22 mouse cellular contexts compared by ENCODE assay signal in genomic region chr11:70577201-70577600, GRCm38 (mm10). TPM values are rescaled to one million over a fixed set of nuclear protein-coding genes. Genes with fewer than 3 reads are reported as not detected.
DNase-seq lines count a peak whose midpoint lies in the region; ATAC-seq and TF ChIP-seq lines count a peak whose summit lies in the region.
"Had no signal": no experiment of that assay in that cellular context is flagged by ENCODE, and none has a peak within 500 bp of the region (broad histone marks: within the 10 kb centered on the region; RNA-seq: fewer than 3 reads in every experiment).

No protein-coding gene starts in this region.

- no peak overlapping the region for H3K4me3 ChIP-seq in forebrain, embryonic 10.5 days
- no peak overlapping the region for H3K4me3 ChIP-seq in forebrain, postnatal 0 days (ENCODE audit: low read depth, low read length)
- no peak overlapping the region for H3K4me3 ChIP-seq in MEL (ENCODE audit: control insufficient read depth in 1 of 2, insufficient read depth in 1 of 2, low read depth in 2 of 2, low read length in 2 of 2)
- H3K4me3 ChIP-seq: forebrain, embryonic 13.5 days had no signal

- no peak for DNase-seq in forebrain, embryonic 10.5 days (ENCODE audit: extremely low spot score, low spot score)
- no peak for DNase-seq in forebrain, postnatal 0 days
- DNase-seq in kidney, postnatal 25 days, result peak; percentile 30 to 54
- DNase-seq in kidney, postnatal 10 days, result no peak
- DNase-seq in MEL (ENCODE audit: low read depth, low spot score), result peak; percentile 47
- no peak for DNase-seq in adrenal gland, adult 2 months
- no peak for DNase-seq in left cerebral cortex, postnatal 4 days
- DNase-seq: adrenal gland, postnatal 36 days; cerebellum, postnatal 14 days; heart, postnatal 14 days; layer of hippocampus, adult 9-11 months; liver, postnatal 0 days; right cerebral cortex, postnatal 25 days; thymus, postnatal 36 days had no signal

- H3K36me3 ChIP-seq in forebrain, embryonic 10.5 days (replicated peaks), result peaks cover 3% of the 10 kb centered on the region; the same call in 1 of the 2 replicates
- H3K36me3 ChIP-seq in forebrain, postnatal 0 days (ENCODE audit: insufficient read depth), result no peaks in the 10 kb centered on the region
- peaks cover 0 to 32% of the 10 kb centered on the region in 2 experiments; a peak in 2 of 4 replicates for H3K36me3 ChIP-seq in MEL (ENCODE audit: control insufficient read depth in 1 of 2, insufficient read depth in 2 of 2, low read length in 2 of 2)

- TF ChIP-seq RAD21 in MEL (IDR thresholded peaks at IDR 0.05; ENCODE audit: low read depth, low read length), result no peak

- H3K4me2 ChIP-seq in forebrain, postnatal 0 days (ENCODE audit: low read depth), result no peak overlapping the region
- H3K4me2 ChIP-seq: forebrain, embryonic 13.5 days had no signal

- no peak for TF ChIP-seq CTCF in forebrain, postnatal 0 days (IDR thresholded peaks at IDR 0.05; ENCODE audit: low read depth)
- TF ChIP-seq CTCF in MEL (IDR thresholded peaks at IDR 0.05 in 2 of 3, conservative IDR thresholded peaks at IDR 0.05 in 1 of 3; ENCODE audit: control insufficient read depth in 1 of 3, insufficient read depth in 1 of 3, low read depth in 2 of 3, low read length in 3 of 3, poor library complexity in 1 of 3, severe bottlenecking in 1 of 3), result no peak

- WGBS in forebrain, embryonic 10.5 days, result 79% methylated on average over 3 of the region's 3 CpGs
- WGBS in forebrain, postnatal 0 days, result 75% methylated on average over 3 of the region's 3 CpGs

- TF ChIP-seq EP300 in MEL (IDR thresholded peaks at IDR 0.05; ENCODE audit: low read depth in 1 of 2, low read length in 2 of 2), result no peak

- no peak for ATAC-seq in forebrain, postnatal 0 days
- ATAC-seq in megakaryocyte-erythroid progenitor cell, adult 5-6 weeks (replicated peaks; ENCODE audit: low FRiP score, low TSS enrichment, poor library complexity, severe bottlenecking), result 0 out of 2 replicates have a peak, but pooled peaks have one; percentile 48
- ATAC-seq: forebrain, embryonic 13.5 days; hindbrain, postnatal 0 days; liver, postnatal 0 days had no signal

- no peak for TF ChIP-seq POLR2A in MEL (IDR thresholded peaks at IDR 0.05; ENCODE audit: control insufficient read depth in 1 of 2, insufficient read depth in 1 of 2, low read depth in 1 of 2, low read length in 2 of 2, poor library complexity in 1 of 2)

- H3K27ac ChIP-seq in forebrain, embryonic 10.5 days, result 0 out of 2 replicates have a peak overlapping the region, but pooled peaks have one; percentile 30
- H3K27ac ChIP-seq in forebrain, postnatal 0 days (ENCODE audit: low read depth, low read length), result no peak overlapping the region
- H3K27ac ChIP-seq in MEL (ENCODE audit: control insufficient read depth, low read depth, low read length), result no peak overlapping the region
- H3K27ac ChIP-seq: hindbrain, postnatal 0 days had no signal

- H3K27me3 ChIP-seq in forebrain, embryonic 10.5 days (ENCODE audit: poor library complexity, severe bottlenecking), result no peaks in the 10 kb centered on the region
- no peaks in the 10 kb centered on the region for H3K27me3 ChIP-seq in forebrain, postnatal 0 days (ENCODE audit: insufficient read depth, low read length)
- no peaks in the 10 kb centered on the region for H3K27me3 ChIP-seq in MEL (ENCODE audit: control insufficient read depth in 1 of 2, insufficient read depth in 2 of 2, low read length in 2 of 2)
- H3K27me3 ChIP-seq: forebrain, embryonic 13.5 days had no signal

- H3K9ac ChIP-seq in forebrain, postnatal 0 days, result no peak overlapping the region
- no peak overlapping the region for H3K9ac ChIP-seq in MEL (ENCODE audit: control insufficient read depth, low read depth, low read length, poor library complexity, severe bottlenecking)
- H3K9ac ChIP-seq: liver, postnatal 0 days had no signal

- intact Hi-C loops in left cerebral cortex, postnatal 4 days (cut with DNase I), result no loop called here

- H3K79me2 ChIP-seq in MEL (ENCODE audit: control insufficient read depth, insufficient read depth, low read length, poor library complexity), result peaks cover 26% of the 10 kb centered on the region

- no peaks in the 10 kb centered on the region for H3K9me3 ChIP-seq in forebrain, embryonic 10.5 days
- no peaks in the 10 kb centered on the region for H3K9me3 ChIP-seq in forebrain, postnatal 0 days (ENCODE audit: low read length)
- H3K9me3 ChIP-seq in MEL (replicated peaks; ENCODE audit: insufficient read depth, low read length), result no peaks in the 10 kb centered on the region
- H3K9me3 ChIP-seq: forebrain, embryonic 13.5 days had no signal

- H3K4me1 ChIP-seq in forebrain, embryonic 10.5 days, result peaks cover 46% of the 10 kb centered on the region
- peaks cover 4% of the 10 kb centered on the region; the same call in 1 of the 2 replicates for H3K4me1 ChIP-seq in forebrain, postnatal 0 days (ENCODE audit: insufficient read depth)
- peaks cover 17 to 34% of the 10 kb centered on the region in 2 experiments for H3K4me1 ChIP-seq in MEL (ENCODE audit: control insufficient read depth in 1 of 2, insufficient read depth in 2 of 2, low read length in 2 of 2)

RNA-seq across cellular contexts. Expression of gene Mink1, which starts 14.5 kb away (rescaled TPM):
- polyA plus RNA-seq in forebrain, embryonic 10.5 days (2016; fragmentation: Nextera tagmentation; extraction: Ambion mirVana), result 12.5 and 12.7 TPM in 2 replicates
- total RNA-seq in forebrain, postnatal 0 days (2014; rRNA removed), result 63.5 and 81.2 TPM in 2 replicates
- 9.5 and 15.0 TPM in 2 replicates for polyA plus RNA-seq in forebrain, postnatal 0 days (2015; fragmentation: Nextera tagmentation; extraction: Ambion mirVana)
- 25.0 and 33.8 TPM in 2 replicates for total RNA-seq in MEL (2012; rRNA removed)
- polyA plus RNA-seq in MEL (2012; ENCODE audit: insufficient read depth in 1 of 2, insufficient read length in 2 of 2, low read depth in 1 of 2, low replicate concordance in 2 of 2, missing spikeins in 1 of 2), result 100 to 1,000 TPM in 1 of 2 experiments, 10 to 100 TPM in 1; 57.3 to 230 TPM
- total RNA-seq in megakaryocyte-erythroid progenitor cell, adult 5-6 weeks (2014; fragmentation: Nextera tagmentation), result 44.7 and 61.0 TPM in 2 replicates
- total RNA-seq in megakaryocyte-erythroid progenitor cell, adult 5-6 weeks (2017), result 18.2 and 19.8 TPM in 2 replicates
- total RNA-seq in adrenal gland, adult 2 months (2021), result 10 to 100 TPM; 44.8 to 46.0 TPM
- polyA plus RNA-seq in adrenal gland, adult 2 months (2012; rRNA removed), result 59.1 and 62.8 TPM in 2 replicates
- 100 to 1,000 TPM; 115 to 139 TPM for total RNA-seq in left cerebral cortex, postnatal 4 days (2021)

RNA-seq across cellular contexts. Expression of gene Pld2, which starts 37.3 kb away (rescaled TPM):
- polyA plus RNA-seq in forebrain, embryonic 10.5 days (2016; fragmentation: Nextera tagmentation; extraction: Ambion mirVana), result 2.7 and 3.1 TPM in 2 replicates
- 33.7 and 40.5 TPM in 2 replicates for total RNA-seq in forebrain, postnatal 0 days (2014; rRNA removed)
- polyA plus RNA-seq in forebrain, postnatal 0 days (2015; fragmentation: Nextera tagmentation; extraction: Ambion mirVana), result 8.4 and 11.6 TPM in 2 replicates
- total RNA-seq in MEL (2012; rRNA removed), result 0.07 and 0.15 TPM in 2 replicates
- under 1 TPM in 1 of 2 experiments, not detected in 1; 0.39 TPM for polyA plus RNA-seq in MEL (2012; ENCODE audit: insufficient read depth in 1 of 2, insufficient read length in 2 of 2, low read depth in 1 of 2, low replicate concordance in 2 of 2, missing spikeins in 1 of 2)
- not detected in 2 replicates for total RNA-seq in megakaryocyte-erythroid progenitor cell, adult 5-6 weeks (2014; fragmentation: Nextera tagmentation)
- total RNA-seq in megakaryocyte-erythroid progenitor cell, adult 5-6 weeks (2017), result 0.47 TPM in 1 of 2 replicates, not detected in the other
- 10 to 100 TPM in 1 of 2 experiments, 1 to 10 TPM in 1; 8.0 to 10.9 TPM for total RNA-seq in adrenal gland, adult 2 months (2021)
- polyA plus RNA-seq in adrenal gland, adult 2 months (2012; rRNA removed), result 12.8 and 18.4 TPM in 2 replicates
- total RNA-seq in left cerebral cortex, postnatal 4 days (2021), result 10 to 100 TPM; 32.1 to 34.2 TPM

RNA-seq across cellular contexts. Expression of gene 4930544D05Rik, which starts 38.4 kb away (rescaled TPM):
- polyA plus RNA-seq in forebrain, embryonic 10.5 days (2016; fragmentation: Nextera tagmentation; extraction: Ambion mirVana), result not detected in 2 replicates
- 0.31 and 0.48 TPM in 2 replicates for total RNA-seq in forebrain, postnatal 0 days (2014; rRNA removed)
- polyA plus RNA-seq in forebrain, postnatal 0 days (2015; fragmentation: Nextera tagmentation; extraction: Ambion mirVana), result not detected in 2 replicates
- not detected in 2 replicates for total RNA-seq in MEL (2012; rRNA removed)
- polyA plus RNA-seq in MEL (2012; ENCODE audit: insufficient read depth in 1 of 2, insufficient read length in 2 of 2, low read depth in 1 of 2, low replicate concordance in 2 of 2, missing spikeins in 1 of 2), result under 1 TPM in 1 of 2 experiments, not detected in 1; 0.10 TPM
- not detected in 2 replicates for total RNA-seq in megakaryocyte-erythroid progenitor cell, adult 5-6 weeks (2014; fragmentation: Nextera tagmentation)
- not detected in 2 replicates for total RNA-seq in megakaryocyte-erythroid progenitor cell, adult 5-6 weeks (2017)
- not detected for total RNA-seq in adrenal gland, adult 2 months (2021)
- not detected in 2 replicates for polyA plus RNA-seq in adrenal gland, adult 2 months (2012; rRNA removed)
- total RNA-seq in left cerebral cortex, postnatal 4 days (2021), result not detected
- total RNA-seq: adrenal gland, postnatal 36 days; gastrocnemius, adult 8-10 months; heart, adult 8-10 months; heart, postnatal 14 days; hindbrain, postnatal 0 days; left cerebral cortex, postnatal 36 days; monocyte, adult 5-6 weeks had no signal
- polyA plus RNA-seq: embryonic facial prominence, embryonic 11.5 days; forebrain, embryonic 13.5 days; hindbrain, postnatal 0 days; liver, postnatal 0 days had no signal

RNA-seq across cellular contexts. Expression of gene Chrne, which starts 41.8 kb away (rescaled TPM):
- not detected in 2 replicates for polyA plus RNA-seq in forebrain, embryonic 10.5 days (2016; fragmentation: Nextera tagmentation; extraction: Ambion mirVana)
- 0.92 TPM in 1 of 2 replicates, not detected in the other for total RNA-seq in forebrain, postnatal 0 days (2014; rRNA removed)
- 0.58 and 1.0 TPM in 2 replicates for polyA plus RNA-seq in forebrain, postnatal 0 days (2015; fragmentation: Nextera tagmentation; extraction: Ambion mirVana)
- 0.54 TPM in 1 of 2 replicates, not detected in the other for total RNA-seq in MEL (2012; rRNA removed)
- under 1 TPM in 1 of 2 experiments, not detected in 1; 0.33 TPM for polyA plus RNA-seq in MEL (2012; ENCODE audit: insufficient read depth in 1 of 2, insufficient read length in 2 of 2, low read depth in 1 of 2, low replicate concordance in 2 of 2, missing spikeins in 1 of 2)
- total RNA-seq in megakaryocyte-erythroid progenitor cell, adult 5-6 weeks (2014; fragmentation: Nextera tagmentation), result 3.0 TPM in 1 of 2 replicates, not detected in the other
- total RNA-seq in megakaryocyte-erythroid progenitor cell, adult 5-6 weeks (2017), result not detected in 2 replicates
- total RNA-seq in adrenal gland, adult 2 months (2021), result not detected
- polyA plus RNA-seq in adrenal gland, adult 2 months (2012; rRNA removed), result 0.30 TPM in 1 of 2 replicates, not detected in the other
- not detected for total RNA-seq in left cerebral cortex, postnatal 4 days (2021)
- total RNA-seq: adrenal gland, postnatal 36 days; heart, adult 8-10 months; heart, postnatal 14 days; left cerebral cortex, postnatal 36 days had no signal
- polyA plus RNA-seq: embryonic facial prominence, embryonic 11.5 days; forebrain, embryonic 13.5 days had no signal

RNA-seq across cellular contexts. Expression of gene Gm40193, which starts 44.5 kb away (rescaled TPM):
- polyA plus RNA-seq in forebrain, embryonic 10.5 days (2016; fragmentation: Nextera tagmentation; extraction: Ambion mirVana), result not detected in 2 replicates
- total RNA-seq in forebrain, postnatal 0 days (2014; rRNA removed), result not detected in 2 replicates
- not detected in 2 replicates for polyA plus RNA-seq in forebrain, postnatal 0 days (2015; fragmentation: Nextera tagmentation; extraction: Ambion mirVana)
- total RNA-seq in MEL (2012; rRNA removed), result not detected in 2 replicates
- not detected for polyA plus RNA-seq in MEL (2012; ENCODE audit: insufficient read depth in 1 of 2, insufficient read length in 2 of 2, low read depth in 1 of 2, low replicate concordance in 2 of 2, missing spikeins in 1 of 2)
- not detected in 2 replicates for total RNA-seq in megakaryocyte-erythroid progenitor cell, adult 5-6 weeks (2014; fragmentation: Nextera tagmentation)
- not detected in 2 replicates for total RNA-seq in megakaryocyte-erythroid progenitor cell, adult 5-6 weeks (2017)
- not detected for total RNA-seq in adrenal gland, adult 2 months (2021)
- not detected in 2 replicates for polyA plus RNA-seq in adrenal gland, adult 2 months (2012; rRNA removed)
- not detected for total RNA-seq in left cerebral cortex, postnatal 4 days (2021)
- total RNA-seq: adrenal gland, postnatal 36 days; gastrocnemius, adult 8-10 months; heart, adult 8-10 months; heart, postnatal 14 days; hindbrain, postnatal 0 days; left cerebral cortex, postnatal 36 days; monocyte, adult 5-6 weeks had no signal
- polyA plus RNA-seq: embryonic facial prominence, embryonic 11.5 days; forebrain, embryonic 13.5 days; hindbrain, postnatal 0 days; liver, postnatal 0 days had no signal

Comparison
In these comparisons a context has a peak if more than half of its experiments do, and no peak if none do; other contexts are left out.
1. DNase-seq: peak in kidney, postnatal 25 days (2 of 2) and MEL (single experiment); none in forebrain, embryonic 10.5 days (single experiment), forebrain, postnatal 0 days (single experiment), kidney, postnatal 10 days (single experiment), adrenal gland, adult 2 months (single experiment) and left cerebral cortex, postnatal 4 days (single experiment).